Mouse (Mus musculus): ENCODE measurements at regions not wholly inside any gene's neighbourhood (a gene's known extent, or its start where the extent isn't known, plus 50 kb on each side); places are given as distances from the start of the nearest gene placed in this dataset.

GRCm38 (mm10) chr3:73134316-73134715, 76.7 kb upstream of the Slitrk3 start:
- DNase-seq = peak; percentile 29 to 50

DNA sequence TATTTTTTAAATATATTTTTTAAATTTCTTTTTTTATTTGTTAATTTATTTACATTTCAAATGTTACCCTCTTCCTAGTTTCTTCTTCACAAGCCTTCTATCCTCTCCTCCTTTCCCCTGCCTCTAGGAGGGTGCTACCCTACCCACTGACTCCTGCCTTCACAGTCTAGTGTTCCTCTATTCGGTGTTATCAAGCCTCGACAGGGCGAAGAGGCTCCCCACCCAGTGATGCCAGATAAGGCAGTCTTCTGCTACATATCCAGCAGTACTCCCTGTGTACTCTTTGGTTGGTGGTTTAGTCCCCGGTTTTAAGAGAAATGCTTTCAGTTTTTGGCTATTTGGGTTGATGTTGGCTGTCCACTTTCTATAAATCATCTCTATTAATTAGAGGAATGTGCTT, 67.5 kb upstream of the Slitrk3 start:
- DNase-seq = no peak

DNA sequence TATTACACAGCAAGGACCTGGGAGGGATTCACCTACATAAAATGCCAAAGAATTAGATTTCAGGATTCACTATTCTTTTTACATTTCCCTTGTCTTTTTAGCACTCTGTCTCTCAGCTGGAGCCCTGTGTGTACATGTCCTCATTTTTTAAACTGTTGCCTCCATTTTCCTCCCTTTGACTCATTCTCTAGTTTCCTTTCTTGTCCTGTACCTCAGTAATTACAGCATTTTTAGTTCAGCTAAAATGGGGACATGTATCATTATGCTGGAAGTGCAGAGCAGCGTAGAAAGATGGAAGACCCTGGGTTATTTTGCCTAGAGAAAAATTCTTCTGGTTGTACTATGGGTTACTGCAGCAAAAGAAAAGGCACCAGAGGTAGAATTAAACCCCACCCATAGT, 51.5 kb upstream of the Slitrk3 start:
- DNase-seq = no peak

All from layer of hippocampus, postnatal 36 days (tissue).